Comparison of ENCODE assay signal across 17 mouse cellular contexts in the genomic region with DNA sequence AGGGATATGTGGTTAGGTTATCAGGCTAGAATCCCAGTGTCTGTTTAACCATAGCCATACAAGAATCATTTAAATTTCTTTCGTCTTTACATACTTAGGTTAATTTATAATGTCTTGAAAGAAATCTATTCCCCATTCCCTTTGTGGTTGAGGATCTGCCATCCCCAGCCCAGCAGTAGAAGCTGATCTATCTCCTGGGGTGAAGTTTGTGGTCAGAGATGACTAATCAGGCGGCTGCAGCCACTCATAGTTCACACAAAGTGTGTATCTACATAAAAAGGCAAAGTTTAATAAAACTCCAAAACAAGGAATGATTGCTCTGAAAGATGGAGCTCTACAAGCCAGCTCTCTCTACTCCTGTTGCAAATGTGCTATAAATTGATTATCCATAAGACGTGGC. TPM values are rescaled to one million over a fixed set of nuclear protein-coding genes. Genes with fewer than 3 reads are reported as not detected.
"Had no signal": no experiment of that assay in that cellular context is flagged by ENCODE, and none has a peak within 500 bp of the region (broad histone marks: within the 10 kb centered on the region; RNA-seq: fewer than 3 reads in every experiment).

No protein-coding gene starts in this region.

- H3K27me3 ChIP-seq: kidney, embryonic 15.5 days; limb, embryonic 13.5 days; neural tube, embryonic 15.5 days had no signal

- H3K4me1 ChIP-seq: neural tube, embryonic 15.5 days had no signal

- H3K36me3 ChIP-seq: kidney, embryonic 15.5 days; limb, embryonic 13.5 days; neural tube, embryonic 15.5 days had no signal

- H3K4me2 ChIP-seq: kidney, embryonic 15.5 days; limb, embryonic 13.5 days; midbrain, embryonic 11.5 days; neural tube, embryonic 15.5 days had no signal

- H3K4me3 ChIP-seq: kidney, embryonic 15.5 days; layer of hippocampus, adult 2 months; limb, embryonic 13.5 days; myocyte; neural tube, embryonic 15.5 days had no signal

- H3K27ac ChIP-seq: kidney, embryonic 15.5 days; layer of hippocampus, adult 2 months; limb, embryonic 13.5 days; liver, embryonic 14.5 days; neural tube, embryonic 15.5 days; stomach, postnatal 0 days had no signal

- H3K9me3 ChIP-seq: kidney, embryonic 15.5 days; limb, embryonic 13.5 days had no signal

- H3K9ac ChIP-seq: kidney, embryonic 15.5 days; limb, embryonic 13.5 days; liver, embryonic 14.5 days; neural tube, embryonic 15.5 days had no signal

- DNase-seq: kidney, postnatal 36 days; left cerebral cortex, postnatal 4 days; lung, adult 18-20 months; right cerebral cortex, adult 18-20 months; thymus, postnatal 4 days had no signal

RNA-seq across cellular contexts. Expression of gene Vtcn1, which starts 33.6 kb away (rescaled TPM):
- total RNA-seq: layer of hippocampus, adult 2 months; layer of hippocampus, postnatal 10 days; left cerebral cortex, postnatal 4 days; megakaryocyte, adult 5-6 weeks; midbrain, postnatal 0 days had no signal
- polyA plus RNA-seq: liver, embryonic 14.5 days; midbrain, embryonic 11.5 days; midbrain, postnatal 0 days; neural tube, embryonic 11.5 days; neural tube, embryonic 15.5 days had no signal
